Mouse (Mus musculus): ENCODE measurements around the gene 4930438A08Rik. TPM values are rescaled to one million over a fixed set of nuclear protein-coding genes. Genes with fewer than 3 reads are reported as not detected.

The 4930438A08Rik gene
- polyA plus RNA-seq, 1 experiment from 2014 or later, result 0.08 TPM

DNA sequence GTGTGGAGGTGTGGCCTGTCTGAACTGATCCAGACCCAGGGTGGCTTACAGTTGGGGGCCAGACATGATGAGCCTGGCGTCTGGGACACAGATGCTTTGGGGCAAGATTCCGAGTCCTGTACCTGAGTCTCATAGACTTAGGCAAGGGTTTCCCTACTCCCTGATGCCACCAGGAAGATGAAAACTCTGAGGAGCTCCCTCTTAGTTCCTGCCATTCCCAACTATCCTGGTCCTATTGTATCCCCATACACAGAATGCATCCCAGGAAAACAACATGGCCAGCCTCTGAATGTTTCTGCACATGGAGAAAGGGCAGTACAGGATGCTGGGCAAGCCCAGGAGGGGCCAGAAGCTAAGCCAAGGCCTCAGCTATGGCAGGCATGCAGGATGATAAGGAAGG is 11.1 kb upstream of the 4930438A08Rik start:
- no peaks in the 10 kb centered on the region for H3K36me3 ChIP-seq (ENCODE audit: control insufficient read depth, insufficient read depth)
- WGBS, result 71% methylated on average over 2 of the region's 2 CpGs

DNA sequence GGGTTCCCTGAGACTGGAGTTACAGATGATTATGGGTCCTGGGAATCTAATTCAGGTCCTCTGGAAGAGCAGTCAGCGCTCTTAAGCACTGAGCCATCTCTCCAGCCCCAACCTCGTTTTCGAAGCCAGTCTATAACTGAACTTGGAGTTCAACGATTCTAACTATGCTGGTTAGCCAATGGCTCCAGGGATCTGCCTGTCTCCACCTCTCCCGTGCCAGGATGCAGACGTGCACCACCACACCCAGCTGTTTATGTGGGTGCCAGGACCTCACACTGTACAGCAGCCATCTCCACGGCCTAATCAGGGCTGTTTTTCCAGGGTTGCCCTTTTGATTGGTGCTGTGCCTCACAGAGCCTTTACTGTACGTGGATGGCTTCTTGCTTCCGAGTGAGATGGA is 10.1 kb upstream of the 4930438A08Rik start:
- H3K4me3 ChIP-seq (ENCODE audit: low read length), result no peak overlapping the region
- ATAC-seq (replicated peaks; ENCODE audit: extremely low read depth, insufficient read depth, low FRiP score), result no peak
- 77% methylated on average over 9 of the region's 9 CpGs for WGBS
- H3K9me3 ChIP-seq (replicated peaks; ENCODE audit: control insufficient read depth, low read length), result no peaks in the 10 kb centered on the region
- no peaks in the 10 kb centered on the region for H3K27me3 ChIP-seq (ENCODE audit: control insufficient read depth, insufficient read depth, low read length)
- H3K36me3 ChIP-seq (ENCODE audit: control insufficient read depth, insufficient read depth), result no peaks in the 10 kb centered on the region
- no peak overlapping the region for H3K27ac ChIP-seq (ENCODE audit: low read length)
- no peak overlapping the region for H3K4me2 ChIP-seq (ENCODE audit: low read depth, low read length)
- no peak overlapping the region for H3K9ac ChIP-seq (ENCODE audit: low read length)
- H3K4me1 ChIP-seq (ENCODE audit: control insufficient read depth, insufficient read depth, low read length), result no peaks in the 10 kb centered on the region

More for the DNA sequence above, 11.1 kb upstream of the 4930438A08Rik start:
- Histone ChIP-seq H3K27me3 (ENCODE audit: control insufficient read depth, insufficient read depth, low read length) (no peaks in the 10 kb centered on the region), H3K9ac (ENCODE audit: low read length) (no peak overlapping the region), H3K4me1 (ENCODE audit: control insufficient read depth, insufficient read depth, low read length) (no peaks in the 10 kb centered on the region), H3K4me2 (ENCODE audit: low read depth, low read length) (no peak overlapping the region), H3K9me3 (replicated peaks; ENCODE audit: control insufficient read depth, low read length) (no peaks in the 10 kb centered on the region), H3K4me3 (ENCODE audit: low read length) (no peak overlapping the region), H3K27ac (ENCODE audit: low read length) (no peak overlapping the region)
- ATAC-seq (replicated peaks; ENCODE audit: extremely low read depth, insufficient read depth, low FRiP score), result no peak

- Histone ChIP-seq H3K36me3 (ENCODE audit: control insufficient read depth, insufficient read depth) (no peaks in the 10 kb centered on the region), H3K9ac (ENCODE audit: low read length) (no peak overlapping the region), H3K9me3 (replicated peaks; ENCODE audit: control insufficient read depth, low read length) (no peaks in the 10 kb centered on the region), H3K4me1 (ENCODE audit: control insufficient read depth, insufficient read depth, low read length) (no peaks in the 10 kb centered on the region), H3K4me3 (ENCODE audit: low read length) (no peak overlapping the region), H3K4me2 (ENCODE audit: low read depth, low read length) (no peak overlapping the region), H3K27me3 (ENCODE audit: control insufficient read depth, insufficient read depth, low read length) (no peaks in the 10 kb centered on the region), H3K27ac (ENCODE audit: low read length) (no peak overlapping the region)
- 86% methylated on average over 3 of the region's 3 CpGs for WGBS
- ATAC-seq (replicated peaks; ENCODE audit: extremely low read depth, insufficient read depth, low FRiP score), result no peak
These were observed 6.3 kb upstream of the 4930438A08Rik start for GRCm38 (mm10) chr11:58268285-58268684.

DNA sequence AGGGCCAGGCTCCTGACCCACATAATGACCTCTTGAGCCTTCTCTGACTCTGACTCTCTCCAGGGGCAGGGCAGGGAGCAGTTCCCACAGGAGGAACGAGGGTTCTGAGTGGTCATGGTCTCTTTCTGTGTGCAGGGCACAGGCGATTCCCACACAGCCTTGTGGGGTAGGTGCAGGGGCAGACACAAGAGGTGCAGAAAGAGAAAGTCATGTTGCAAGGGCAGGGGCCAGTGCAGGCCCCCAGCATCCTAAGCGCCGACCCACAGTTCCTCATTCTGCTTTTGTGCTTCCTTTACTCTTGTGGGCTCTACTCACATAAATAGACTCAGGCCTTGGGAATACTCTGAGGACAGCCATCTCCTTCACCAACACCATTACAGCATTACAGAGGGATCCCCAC is 1.2 kb downstream of the 4930438A08Rik start:
- no peak for ATAC-seq (replicated peaks; ENCODE audit: extremely low read depth, insufficient read depth, low FRiP score)
- Histone ChIP-seq H3K4me2 (ENCODE audit: low read depth, low read length) (no peak overlapping the region), H3K9me3 (replicated peaks; ENCODE audit: control insufficient read depth, low read length) (no peaks in the 10 kb centered on the region), H3K4me1 (ENCODE audit: control insufficient read depth, insufficient read depth, low read length) (no peaks in the 10 kb centered on the region), H3K27me3 (ENCODE audit: control insufficient read depth, insufficient read depth, low read length) (no peaks in the 10 kb centered on the region; the same call in 1 of the 2 replicates), H3K4me3 (ENCODE audit: low read length) (no peak overlapping the region), H3K27ac (ENCODE audit: low read length) (no peak overlapping the region), H3K36me3 (ENCODE audit: control insufficient read depth, insufficient read depth) (no peaks in the 10 kb centered on the region), H3K9ac (ENCODE audit: low read length) (no peak overlapping the region)
- 64% methylated on average over 4 of the region's 4 CpGs for WGBS

DNA sequence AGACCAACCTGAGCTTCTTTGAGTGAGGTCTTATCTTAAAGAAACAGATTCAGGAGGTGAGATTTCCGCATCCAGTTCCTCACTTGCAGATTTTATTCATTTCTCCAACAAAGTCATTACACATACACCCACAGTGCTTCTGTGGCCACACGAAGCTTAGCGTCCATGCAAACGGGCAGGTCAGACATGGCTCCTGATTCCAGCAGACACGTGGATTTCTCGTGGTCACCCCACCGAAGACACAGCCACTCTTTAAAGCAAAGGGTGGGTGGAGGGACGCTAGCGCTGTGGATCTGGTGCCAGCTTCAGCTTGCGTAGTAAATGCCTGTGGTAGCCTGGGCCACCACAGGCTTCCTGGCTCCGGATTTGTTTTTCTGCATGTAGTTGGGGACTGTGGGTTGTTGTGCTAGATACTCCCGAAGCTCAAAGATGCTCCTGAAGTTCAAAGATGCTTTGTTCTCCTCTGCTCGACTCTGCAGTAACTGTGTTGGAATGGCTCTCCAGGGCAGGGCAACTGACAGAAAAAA is 7.4 kb downstream of the 4930438A08Rik start:
- 82% methylated on average over 13 of the region's 13 CpGs for WGBS

DNA sequence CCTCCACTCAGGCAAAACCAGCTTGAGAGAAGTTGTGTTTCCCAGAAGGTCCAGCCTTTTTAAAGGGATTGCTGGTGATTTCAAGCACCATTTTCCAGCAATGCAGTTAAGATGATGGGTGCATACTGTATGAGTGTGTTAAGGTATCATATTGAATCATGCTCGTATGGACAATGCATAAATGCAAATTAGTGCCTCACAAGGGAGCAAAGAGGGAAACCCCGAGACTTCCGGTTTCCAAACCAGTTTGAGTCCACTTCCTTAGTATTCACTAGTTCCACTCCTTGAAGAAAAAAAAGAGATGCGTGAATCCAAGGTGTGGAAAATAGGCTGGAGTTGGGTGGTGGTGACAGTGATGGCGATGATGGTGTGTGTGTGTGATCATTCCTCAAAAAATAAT is 7.9 kb downstream of the 4930438A08Rik start:
- Histone ChIP-seq H3K4me2 (ENCODE audit: low read depth, low read length) (no peak overlapping the region), H3K36me3 (ENCODE audit: control insufficient read depth, insufficient read depth) (no peaks in the 10 kb centered on the region), H3K9me3 (replicated peaks; ENCODE audit: control insufficient read depth, low read length) (no peaks in the 10 kb centered on the region), H3K27ac (ENCODE audit: low read length) (no peak overlapping the region), H3K4me3 (ENCODE audit: low read length) (no peak overlapping the region), H3K9ac (ENCODE audit: low read length) (no peak overlapping the region), H3K4me1 (ENCODE audit: control insufficient read depth, insufficient read depth, low read length) (no peaks in the 10 kb centered on the region), H3K27me3 (ENCODE audit: control insufficient read depth, insufficient read depth, low read length) (peaks cover 9% of the 10 kb centered on the region)
- ATAC-seq (replicated peaks; ENCODE audit: extremely low read depth, insufficient read depth, low FRiP score), result no peak
- WGBS, result 74% methylated on average over 5 of the region's 5 CpGs

More for the DNA sequence above, 7.4 kb downstream of the 4930438A08Rik start:
- Histone ChIP-seq H3K9ac (ENCODE audit: low read length) (no peak overlapping the region), H3K4me1 (ENCODE audit: control insufficient read depth, insufficient read depth, low read length) (no peaks in the 10 kb centered on the region), H3K27me3 (ENCODE audit: control insufficient read depth, insufficient read depth, low read length) (peaks cover 9% of the 10 kb centered on the region), H3K36me3 (ENCODE audit: control insufficient read depth, insufficient read depth) (no peaks in the 10 kb centered on the region), H3K4me2 (ENCODE audit: low read depth, low read length) (no peak overlapping the region), H3K27ac (ENCODE audit: low read length) (no peak overlapping the region), H3K9me3 (replicated peaks; ENCODE audit: control insufficient read depth, low read length) (no peaks in the 10 kb centered on the region), H3K4me3 (ENCODE audit: low read length) (no peak overlapping the region)
- no peak for ATAC-seq (replicated peaks; ENCODE audit: extremely low read depth, insufficient read depth, low FRiP score)

DNA sequence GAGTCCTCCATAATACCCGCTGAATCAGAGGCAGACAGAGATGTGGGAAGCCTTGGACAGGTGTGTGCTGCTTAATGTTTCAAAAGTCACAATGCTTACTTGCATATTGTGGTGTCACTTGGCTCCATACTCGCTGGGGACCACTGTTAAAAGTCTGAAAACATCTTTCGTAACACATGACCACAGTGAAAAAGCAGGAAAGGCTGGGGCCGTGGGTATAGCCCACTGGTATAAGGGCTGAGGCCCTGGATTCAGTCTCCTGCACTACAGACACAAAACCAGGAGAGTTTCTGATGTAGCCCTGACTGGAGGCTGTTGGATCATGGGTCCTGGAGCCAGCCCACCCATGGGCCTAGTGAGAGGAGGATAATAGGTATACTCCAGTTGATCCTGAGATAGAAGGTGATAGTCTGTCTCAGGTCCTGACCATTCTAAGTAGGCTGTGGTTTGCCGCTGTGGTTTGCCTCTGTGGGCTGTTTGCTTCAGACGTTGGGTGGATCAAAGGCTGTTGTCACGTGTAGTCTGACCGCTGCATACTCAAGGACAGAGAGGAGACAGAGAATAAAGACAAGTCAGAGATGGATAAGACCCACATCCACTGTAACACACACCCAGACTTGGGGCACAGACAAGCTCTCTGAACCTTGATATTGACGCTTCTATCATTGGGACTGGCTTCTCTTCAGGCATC is 15.5 kb downstream of the 4930438A08Rik start:
- Histone ChIP-seq H3K27ac (ENCODE audit: low read length) (no peak overlapping the region), H3K4me3 (ENCODE audit: low read length) (no peak overlapping the region), H3K36me3 (ENCODE audit: control insufficient read depth, insufficient read depth) (no peaks in the 10 kb centered on the region), H3K9me3 (replicated peaks; ENCODE audit: control insufficient read depth, low read length) (no peaks in the 10 kb centered on the region), H3K4me1 (ENCODE audit: control insufficient read depth, insufficient read depth, low read length) (no peaks in the 10 kb centered on the region), H3K9ac (ENCODE audit: low read length) (no peak overlapping the region), H3K27me3 (ENCODE audit: control insufficient read depth, insufficient read depth, low read length) (peaks cover 5% of the 10 kb centered on the region; the same call in 1 of the 2 replicates), H3K4me2 (ENCODE audit: low read depth, low read length) (no peak overlapping the region)
- ATAC-seq (replicated peaks; ENCODE audit: extremely low read depth, insufficient read depth, low FRiP score), result no peak
- WGBS, result 62% methylated on average over 9 of the region's 9 CpGs

- H3K27ac ChIP-seq (ENCODE audit: low read length), result no peak overlapping the region
- no peak overlapping the region for H3K4me2 ChIP-seq (ENCODE audit: low read depth, low read length)
- 83% methylated on average over 4 of the region's 4 CpGs for WGBS
- H3K9ac ChIP-seq (ENCODE audit: low read length), result no peak overlapping the region
- H3K9me3 ChIP-seq (replicated peaks; ENCODE audit: control insufficient read depth, low read length), result no peaks in the 10 kb centered on the region
- no peak for ATAC-seq (replicated peaks; ENCODE audit: extremely low read depth, insufficient read depth, low FRiP score)
- peaks cover 4% of the 10 kb centered on the region; the same call in 1 of the 2 replicates for H3K27me3 ChIP-seq (ENCODE audit: control insufficient read depth, insufficient read depth, low read length)
- no peaks in the 10 kb centered on the region for H3K4me1 ChIP-seq (ENCODE audit: control insufficient read depth, insufficient read depth, low read length)
- no peak overlapping the region for H3K4me3 ChIP-seq (ENCODE audit: low read length)
- H3K36me3 ChIP-seq (ENCODE audit: control insufficient read depth, insufficient read depth), result no peaks in the 10 kb centered on the region
These were observed 16.2 kb downstream of the 4930438A08Rik start for GRCm38 (mm10) chr11:58290812-58291211.

DNA sequence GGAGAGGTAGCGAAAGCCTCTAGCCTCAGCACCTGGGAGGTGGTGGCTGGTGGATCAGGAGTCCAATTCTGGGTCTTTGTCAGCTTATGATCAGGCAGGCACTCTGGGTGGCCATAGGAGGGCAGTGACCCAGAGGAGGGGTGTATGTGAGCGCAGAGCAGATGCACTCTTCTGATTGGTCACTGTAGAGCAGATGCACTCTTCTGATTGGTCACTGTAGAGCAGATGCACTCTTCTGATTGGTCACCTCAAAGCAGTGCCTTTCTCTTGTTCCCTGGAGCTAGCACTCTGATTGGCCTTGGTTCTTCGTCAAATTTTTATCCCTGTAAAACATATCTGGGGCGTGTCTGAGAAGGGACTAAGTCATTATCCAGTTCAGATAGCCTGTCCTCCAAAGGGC is 18.2 kb downstream of the 4930438A08Rik start:
- no peak overlapping the region for H3K9ac ChIP-seq (ENCODE audit: low read length)
- H3K9me3 ChIP-seq (replicated peaks; ENCODE audit: control insufficient read depth, low read length), result no peaks in the 10 kb centered on the region
- H3K4me3 ChIP-seq (ENCODE audit: low read length), result no peak overlapping the region
- ATAC-seq (replicated peaks; ENCODE audit: extremely low read depth, insufficient read depth, low FRiP score), result no peak
- H3K36me3 ChIP-seq (ENCODE audit: control insufficient read depth, insufficient read depth), result no peaks in the 10 kb centered on the region
- H3K27ac ChIP-seq (ENCODE audit: low read length), result no peak overlapping the region
- WGBS, result 43% methylated on average over 4 of the region's 4 CpGs
- H3K4me2 ChIP-seq (ENCODE audit: low read depth, low read length), result no peak overlapping the region
- no peaks in the 10 kb centered on the region for H3K4me1 ChIP-seq (ENCODE audit: control insufficient read depth, insufficient read depth, low read length)
- no peaks in the 10 kb centered on the region for H3K27me3 ChIP-seq (ENCODE audit: control insufficient read depth, insufficient read depth, low read length)
